Mouse (Mus musculus) midbrain, embryonic 15.5 days (tissue): ENCODE results near the gene Sfn. TPM values are rescaled to one million over a fixed set of nuclear protein-coding genes. Genes with fewer than 3 reads are reported as not detected.
"Not testable (repeated sequence)": the region's sequence is repeated elsewhere in the genome, so short reads cannot be mapped to it uniquely, and the experiment has no call there.

Experiments used
- ATAC-seq: fragments of 200-750 bp; cut with Nextera tagmentation; replicated peaks from 2 replicates; pipeline ENCODE4 v1.8.0; 2017; ENCODE audit warnings: moderate TSS enrichment
- H3K27ac ChIP-seq: fragments of 300-500 bp; sonication (generic); 2 replicates; pipeline ENCODE4 v1.5.1; 2015; ENCODE audit warnings: mild to moderate bottlenecking, inconsistent platforms
- H3K27me3 ChIP-seq: fragments of 300-500 bp; sonication (generic); replicated peaks from 2 replicates; pipeline ENCODE4 v1.6.1; 2015; ENCODE audit warnings: inconsistent platforms
- H3K36me3 ChIP-seq: fragments of 300-500 bp; sonication (generic); replicated peaks from 2 replicates; pipeline ENCODE4 v1.6.1; 2015; ENCODE audit warnings: inconsistent platforms
- H3K4me1 ChIP-seq: fragments of 300-500 bp; sonication (generic); 2 replicates; pipeline ENCODE4 v1.6.1; 2015; ENCODE audit warnings: inconsistent platforms
- H3K4me2 ChIP-seq: fragments of 300-500 bp; sonication (generic); 2 replicates; pipeline ENCODE4 v1.6.1; 2015; ENCODE audit warnings: inconsistent platforms, mild to moderate bottlenecking, moderate library complexity
- H3K4me3 ChIP-seq: fragments of 300-500 bp; sonication (generic); 2 replicates; pipeline ENCODE4 v1.5.1; 2015; ENCODE audit warnings: mild to moderate bottlenecking, inconsistent platforms
- H3K9ac ChIP-seq: fragments of 300-500 bp; sonication (generic); 2 replicates; pipeline ENCODE4 v1.6.1; 2015; ENCODE audit warnings: mild to moderate bottlenecking, inconsistent platforms
- H3K9me3 ChIP-seq: fragments of 300-500 bp; sonication (generic); 2 replicates; pipeline ENCODE4 v1.6.1; 2016; ENCODE audit warnings: inconsistent platforms
- WGBS: fragments of 180-500 bp; shearing (Covaris S2); methylation state at CpG from one replicate; pipeline ENCODE4 v1.1.7; 2015; ENCODE audit warnings: mixed read lengths; 5-methylcytosine and 5-hydroxymethylcytosine counted together
- polyA plus RNA-seq: library from polyadenylated mRNA; unstranded; fragments of >200 nt; fragmentation: Nextera tagmentation; extraction: Ambion mirVana; gene quantifications from 2 replicates; pipeline ENCODE4 v1.2.1, GENCODE M21; 2015

Sfn gene
- polyA plus RNA-seq, result 1.2 and 3.4 TPM in 2 replicates

DNA sequence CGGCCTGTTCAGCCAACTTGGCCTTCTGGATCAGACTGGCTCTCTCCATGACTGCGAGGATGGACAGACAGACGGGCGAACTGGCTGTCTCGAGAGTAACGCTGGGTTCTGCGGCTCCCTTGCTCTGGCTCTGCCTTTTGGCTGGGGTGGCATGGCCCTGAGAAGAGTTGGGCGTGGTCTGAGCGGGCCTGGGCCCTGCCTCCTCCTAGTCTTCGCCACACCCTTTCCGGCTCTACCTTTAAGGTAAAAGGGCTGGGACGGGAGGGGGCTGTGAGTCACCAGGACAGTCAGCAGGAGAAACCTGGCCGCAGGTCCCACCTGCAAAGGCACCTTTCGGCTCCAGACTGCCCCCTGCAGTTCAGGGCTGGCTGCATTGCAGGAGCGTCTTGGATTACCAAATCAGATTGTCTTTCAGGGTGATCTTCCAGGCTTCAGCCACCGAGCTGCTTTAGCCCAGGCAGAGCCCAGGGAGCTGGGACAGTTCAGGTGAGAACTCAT lies at the start of gene Sfn:
Sfn (minus strand) TSS at position 448 of the 498 bp plus-strand sequence.
- no peak within 1 kb of the TSS; the same call in 1 of the 2 replicates for H3K4me2 ChIP-seq
- peaks cover 12% of the 10 kb centered on the region for H3K4me1 ChIP-seq
- WGBS, result 4% methylated on average over 16 of the region's 16 CpGs
- H3K4me3 ChIP-seq, result no peak within 1 kb of the TSS
- H3K9ac ChIP-seq, result no peak within 1 kb of the TSS
- no peak within 1 kb of the TSS for H3K27ac ChIP-seq
- ATAC-seq, result no peak
- H3K27me3 ChIP-seq, result peaks cover 48% of the 10 kb centered on the region
- H3K9me3 ChIP-seq, result no peaks in the 10 kb centered on the region
- peaks cover 7% of the 10 kb centered on the region; the same call in 1 of the 2 replicates for H3K36me3 ChIP-seq

DNA sequence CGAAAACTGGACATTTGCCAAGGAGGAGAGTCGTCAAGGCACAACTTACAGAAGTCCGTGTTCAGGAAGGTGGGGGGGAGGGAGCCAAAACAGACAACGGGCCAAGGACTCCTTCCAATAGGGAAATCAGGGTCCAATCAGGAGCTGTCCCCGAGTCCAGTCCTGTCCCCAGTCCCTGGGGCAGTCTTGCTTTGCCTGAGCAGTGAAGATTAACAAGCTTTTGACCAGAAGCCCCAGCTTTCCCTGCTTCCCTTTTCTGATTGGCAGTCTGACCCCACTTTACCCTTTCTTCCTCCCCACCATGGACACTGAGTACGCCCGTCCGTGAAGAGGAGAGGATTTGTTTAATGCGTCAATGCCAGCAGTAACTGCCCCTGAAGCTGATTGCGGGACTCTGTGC lies 49.5 kb upstream of the Sfn start:
- Histone ChIP-seq H3K27me3 (no peaks in the 10 kb centered on the region), H3K27ac (no peak overlapping the region), H3K4me2 (no peak overlapping the region), H3K9ac (no peak overlapping the region), H3K4me3 (no peak overlapping the region), H3K36me3 (no peaks in the 10 kb centered on the region), H3K4me1 (no peaks in the 10 kb centered on the region), H3K9me3 (no peaks in the 10 kb centered on the region)
- WGBS, result 50% methylated on average over 10 of the region's 10 CpGs
- no peak for ATAC-seq

DNA sequence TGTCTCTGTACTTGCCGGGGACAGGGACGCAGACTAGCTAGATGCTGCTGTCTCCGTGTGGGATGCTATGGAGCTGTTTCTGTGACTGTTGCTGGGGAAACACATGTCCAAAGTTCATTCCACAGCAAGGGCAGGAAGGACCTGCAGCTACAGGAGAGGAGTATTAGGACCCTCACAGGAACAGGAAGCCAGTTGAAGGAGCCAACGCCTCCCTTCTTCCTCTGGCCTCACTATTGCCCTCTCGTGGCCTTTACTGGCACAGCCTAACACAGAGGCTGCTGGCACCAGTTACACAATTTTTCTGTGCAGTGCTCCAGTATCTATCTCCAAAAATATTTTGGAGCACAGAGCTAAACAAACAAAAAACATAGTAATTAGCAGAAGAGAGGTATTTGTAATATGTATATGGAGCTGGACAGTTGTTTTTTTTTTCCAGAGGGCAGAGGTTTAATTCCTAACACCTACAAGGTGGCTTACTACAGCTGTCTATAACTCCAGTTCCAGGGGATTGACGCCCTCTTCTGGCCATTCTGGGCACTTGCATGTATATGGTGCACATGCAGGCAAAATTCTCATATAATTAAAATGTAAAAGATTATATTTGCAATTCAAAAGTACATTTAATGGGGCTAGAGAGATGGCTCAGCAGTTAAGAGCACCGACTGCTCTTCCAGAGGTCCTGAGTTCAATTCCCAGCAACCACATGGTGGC lies 48.2 kb upstream of the Sfn start, which contains the start of gene Zdhhc18:
Zdhhc18 (minus strand) TSS at position 166 of the 711 bp plus-strand sequence.
- peak within 1 kb of the TSS; percentile 14; the same call in 1 of the 2 replicates for H3K4me3 ChIP-seq
- no peaks in the 10 kb centered on the region for H3K27me3 ChIP-seq
- no peaks in the 10 kb centered on the region for H3K9me3 ChIP-seq
- WGBS, result 39% methylated on average over 7 of the region's 7 CpGs
- no peak within 1 kb of the TSS for H3K9ac ChIP-seq
- H3K4me2 ChIP-seq, result peak within 1 kb of the TSS; percentile 28
- H3K36me3 ChIP-seq, result no peaks in the 10 kb centered on the region
- H3K27ac ChIP-seq, result peak within 1 kb of the TSS; percentile 6; the same call in 1 of the 2 replicates
- no peaks in the 10 kb centered on the region for H3K4me1 ChIP-seq
- no peak; the same call in 1 of the 2 replicates for ATAC-seq

- peak overlapping the region; percentile 28 for H3K4me2 ChIP-seq
- not testable (repeated sequence) for H3K9me3 ChIP-seq, H3K9ac ChIP-seq, ATAC-seq, H3K4me1 ChIP-seq, H3K36me3 ChIP-seq, H3K27ac ChIP-seq, H3K27me3 ChIP-seq
- 84% methylated on average over 5 of the region's 5 CpGs for WGBS
- H3K4me3 ChIP-seq, result 0 out of 2 replicates have a peak overlapping the region, but pooled peaks have one; percentile 14
Measured at GRCm38 (mm10) chr4:133649464-133649863, 47.5 kb upstream of the Sfn start.

DNA sequence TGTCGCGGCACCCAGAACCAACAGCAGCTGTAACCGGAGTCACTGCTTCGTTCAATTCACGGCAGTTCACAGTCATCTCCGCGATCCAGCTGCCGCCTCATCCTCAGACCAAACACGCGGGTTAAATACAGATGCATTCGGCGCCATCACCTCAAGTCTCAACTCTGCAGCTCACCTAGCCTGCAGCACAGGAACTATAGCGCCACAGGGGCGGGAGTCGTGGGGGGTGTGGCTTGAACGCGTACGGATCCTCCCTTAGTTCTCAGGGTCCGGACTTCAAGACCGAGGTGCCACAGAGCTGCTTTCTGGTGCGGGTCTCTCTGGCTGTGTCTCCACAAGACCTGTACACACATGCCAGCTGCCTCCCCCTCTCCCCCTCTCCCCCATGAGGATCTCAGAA lies 43.7 kb upstream of the Sfn start:
- Histone ChIP-seq H3K36me3 (no peaks in the 10 kb centered on the region), H3K4me3 (no peak overlapping the region), H3K27me3 (no peaks in the 10 kb centered on the region), H3K4me1 (no peaks in the 10 kb centered on the region), H3K4me2 (no peak overlapping the region), H3K27ac (no peak overlapping the region), H3K9ac (no peak overlapping the region), H3K9me3 (no peaks in the 10 kb centered on the region)
- 41% methylated on average over 21 of the region's 21 CpGs for WGBS
- ATAC-seq, result no peak

DNA sequence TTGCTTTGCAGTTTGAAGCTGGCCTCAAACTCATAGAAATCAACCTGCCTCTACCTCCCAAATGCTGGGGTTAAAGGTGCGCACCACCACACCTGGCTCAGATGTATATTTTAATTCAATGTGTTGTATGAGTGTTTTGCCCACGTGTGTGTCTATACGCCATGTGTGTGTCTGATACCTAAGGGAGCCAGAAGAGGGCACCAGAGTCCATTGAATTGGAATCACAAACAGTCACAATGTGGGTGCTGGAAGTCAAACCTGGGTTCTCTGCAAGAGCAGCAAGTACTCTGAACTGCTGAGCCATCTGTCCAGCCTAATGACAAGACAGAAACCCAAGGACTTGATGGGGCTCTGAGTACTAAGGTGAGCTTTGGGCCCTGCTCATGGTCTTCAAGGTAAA lies 43.2 kb upstream of the Sfn start:
- Histone ChIP-seq H3K9me3 (no peaks in the 10 kb centered on the region), H3K4me2 (no peak overlapping the region), H3K36me3 (no peaks in the 10 kb centered on the region), H3K27ac (no peak overlapping the region), H3K4me1 (no peaks in the 10 kb centered on the region), H3K9ac (no peak overlapping the region), H3K4me3 (no peak overlapping the region), H3K27me3 (no peaks in the 10 kb centered on the region)
- 88% methylated on average over 3 of the region's 3 CpGs for WGBS
- ATAC-seq, result no peak

DNA sequence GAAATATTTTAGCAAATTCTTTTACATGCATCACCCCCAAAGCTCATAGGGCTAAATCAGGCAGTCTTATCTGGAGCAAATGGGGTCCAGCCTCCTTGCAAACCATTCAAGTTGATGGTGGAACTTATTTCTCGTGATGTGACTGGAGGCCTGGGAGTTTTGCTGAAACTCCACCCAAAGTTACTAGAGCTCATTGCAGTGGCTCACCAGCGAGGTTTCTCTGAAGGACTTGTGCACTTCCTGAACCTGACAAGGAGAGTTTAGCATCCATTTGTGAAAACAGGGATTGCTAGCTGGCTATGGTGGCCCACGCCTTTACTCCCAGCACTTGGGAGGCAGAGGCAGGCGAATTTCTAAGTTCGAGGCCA lies 32.1 kb upstream of the Sfn start:
- H3K36me3 ChIP-seq, result no peaks in the 10 kb centered on the region
- H3K4me1 ChIP-seq, result peaks cover 31% of the 10 kb centered on the region
- H3K9ac ChIP-seq, result no peak overlapping the region
- H3K4me2 ChIP-seq, result no peak overlapping the region
- no peak for ATAC-seq
- H3K4me3 ChIP-seq, result no peak overlapping the region
- H3K27me3 ChIP-seq, result no peaks in the 10 kb centered on the region
- H3K9me3 ChIP-seq, result no peaks in the 10 kb centered on the region
- no peak overlapping the region for H3K27ac ChIP-seq
- 82% methylated on average over 5 of the region's 5 CpGs for WGBS

DNA sequence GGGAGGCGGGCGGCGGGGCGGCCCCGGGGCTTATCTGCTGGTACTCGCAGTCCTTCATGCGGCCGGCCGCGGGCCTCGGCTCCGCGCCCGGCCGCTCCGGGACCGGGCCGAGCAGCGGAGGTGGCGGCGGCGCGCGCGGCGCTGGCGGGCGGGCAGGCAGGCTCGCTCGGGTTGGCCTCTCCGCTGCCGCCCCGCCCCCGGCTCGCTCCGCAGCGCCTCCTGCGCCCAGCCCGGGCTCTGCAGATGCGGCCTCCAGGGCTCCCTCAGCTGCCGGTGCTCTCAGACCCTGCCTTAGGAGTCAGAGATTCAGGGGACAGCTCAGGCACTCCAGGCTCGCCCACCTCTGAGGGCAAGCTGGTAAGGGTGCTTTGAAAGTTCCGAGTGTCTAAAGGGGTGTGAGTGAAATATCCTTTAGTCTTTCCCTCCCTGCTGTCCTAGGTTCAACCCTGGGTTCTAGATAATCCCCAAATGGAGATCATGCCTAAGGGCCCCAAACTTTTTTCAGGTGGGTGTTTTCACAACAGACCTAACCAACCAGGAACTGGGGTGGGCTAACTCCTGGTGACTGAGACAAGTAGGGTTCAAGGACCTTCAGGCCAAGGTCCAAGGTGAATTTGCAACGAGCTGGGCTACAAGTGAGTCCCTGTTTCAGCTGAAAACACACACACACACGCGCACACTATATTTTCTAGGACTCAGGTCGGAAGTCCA lies 31.5 kb upstream of the Sfn start:
- no peaks in the 10 kb centered on the region for H3K36me3 ChIP-seq
- H3K4me1 ChIP-seq, result peaks cover 31% of the 10 kb centered on the region
- H3K9ac ChIP-seq, result peak overlapping the region; percentile 92
- H3K4me3 ChIP-seq, result peak overlapping the region; percentile 87
- 10% methylated on average over 34 of the region's 47 CpGs for WGBS
- ATAC-seq, result peak; percentile 91
- H3K4me2 ChIP-seq, result peak overlapping the region; percentile 71
- no peaks in the 10 kb centered on the region for H3K9me3 ChIP-seq
- peak overlapping the region; percentile 87 for H3K27ac ChIP-seq
- H3K27me3 ChIP-seq, result no peaks in the 10 kb centered on the region

- ATAC-seq, result peak; percentile 76
- no peaks in the 10 kb centered on the region for H3K36me3 ChIP-seq
- no peaks in the 10 kb centered on the region for H3K27me3 ChIP-seq
- peak overlapping the region; percentile 87 for H3K4me3 ChIP-seq
- peak overlapping the region; percentile 92 for H3K9ac ChIP-seq
- H3K27ac ChIP-seq, result peak overlapping the region; percentile 87
- peaks cover 31% of the 10 kb centered on the region for H3K4me1 ChIP-seq
- H3K9me3 ChIP-seq, result no peaks in the 10 kb centered on the region
- peak overlapping the region; percentile 71 for H3K4me2 ChIP-seq
- under 1% methylated on average over 51 of the region's 69 CpGs for WGBS
Measured at GRCm38 (mm10) chr4:133632483-133633327, 30.7 kb upstream of the Sfn start.

DNA sequence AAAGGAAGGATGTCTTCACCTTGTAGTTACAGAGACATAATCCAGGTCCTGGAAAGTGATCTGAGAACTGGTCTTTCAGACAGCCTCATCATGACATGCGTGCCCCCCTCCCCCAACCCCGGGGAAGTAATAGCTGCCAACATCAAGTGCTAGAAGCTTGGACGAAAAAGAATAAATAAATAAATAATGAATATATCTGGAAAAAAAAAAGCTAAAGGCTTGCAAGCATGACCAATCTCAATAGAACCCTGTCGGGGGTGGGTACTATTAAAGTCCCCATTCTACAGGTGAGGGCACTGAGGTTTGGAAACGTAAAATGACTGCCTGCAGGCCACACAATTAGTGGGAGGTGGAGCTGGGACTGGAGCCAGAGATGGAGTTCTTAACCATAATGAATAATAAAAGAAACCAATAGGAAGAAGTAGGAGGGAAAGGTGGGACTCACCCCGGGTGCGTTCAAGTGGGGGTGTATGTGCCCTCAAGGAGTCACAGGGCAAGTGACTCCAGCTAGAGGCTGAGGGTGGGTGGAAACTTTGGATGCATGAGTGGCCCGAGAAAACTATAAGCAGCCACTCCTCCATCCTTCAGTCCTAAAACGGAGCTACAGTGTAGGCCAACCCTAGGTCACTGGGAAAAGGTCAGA lies 29.9 kb upstream of the Sfn start:
- H3K9ac ChIP-seq, result peak overlapping the region; percentile 92
- ATAC-seq, result no peak
- 31% methylated on average over 9 of the region's 9 CpGs for WGBS
- H3K36me3 ChIP-seq, result no peaks in the 10 kb centered on the region
- peaks cover 31% of the 10 kb centered on the region for H3K4me1 ChIP-seq
- peak overlapping the region; percentile 87 for H3K4me3 ChIP-seq
- H3K27ac ChIP-seq, result no peak overlapping the region
- no peaks in the 10 kb centered on the region for H3K9me3 ChIP-seq
- no peaks in the 10 kb centered on the region for H3K27me3 ChIP-seq
- peak overlapping the region; percentile 71 for H3K4me2 ChIP-seq

DNA sequence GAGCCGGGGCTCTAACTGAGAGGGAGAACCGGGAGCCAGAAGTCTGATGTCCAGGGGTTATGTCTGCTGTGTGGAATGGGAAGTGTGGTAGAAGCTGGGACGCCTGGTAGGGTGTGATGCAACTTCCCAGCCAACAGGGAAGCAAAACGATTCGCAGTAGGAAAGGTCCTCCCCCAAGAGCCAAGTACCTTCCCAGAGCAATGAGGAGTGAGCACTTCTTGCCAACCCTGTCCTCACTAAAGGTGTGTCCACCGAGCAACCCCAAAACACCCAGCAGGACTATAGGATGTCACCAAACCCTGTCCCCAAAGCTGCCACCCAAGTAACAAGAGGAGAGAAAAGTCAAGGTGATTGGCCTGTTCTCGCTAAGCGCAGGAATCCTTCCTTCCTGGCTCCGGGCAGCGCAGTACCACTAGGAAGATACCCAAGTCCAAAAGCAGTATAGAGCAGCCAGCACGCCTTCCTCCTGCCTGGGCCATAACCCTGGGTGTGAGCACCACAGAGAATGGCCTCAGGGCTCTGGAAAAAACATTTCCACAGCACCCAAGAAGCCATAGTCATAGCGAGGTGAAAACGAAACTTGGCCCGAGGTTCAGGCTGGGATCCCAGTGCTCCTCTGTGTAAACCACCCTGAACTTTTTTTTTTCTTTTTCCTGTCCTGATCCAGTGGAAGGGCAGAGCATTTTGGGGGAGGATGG lies 29.3 kb upstream of the Sfn start:
- H3K9ac ChIP-seq, result no peak overlapping the region
- 83% methylated on average over 14 of the region's 14 CpGs for WGBS
- ATAC-seq, result no peak
- peak overlapping the region; percentile 71 for H3K4me2 ChIP-seq
- H3K9me3 ChIP-seq, result no peaks in the 10 kb centered on the region
- H3K27me3 ChIP-seq, result no peaks in the 10 kb centered on the region
- 0 out of 2 replicates have a peak overlapping the region, but pooled peaks have one; percentile 87 for H3K4me3 ChIP-seq
- peaks cover 31% of the 10 kb centered on the region for H3K4me1 ChIP-seq
- H3K36me3 ChIP-seq, result no peaks in the 10 kb centered on the region; the same call in 1 of the 2 replicates
- no peak overlapping the region for H3K27ac ChIP-seq
